Mouse (Mus musculus) thymus, adult 2 months (tissue): ENCODE measurements around the gene Tmem184c. TPM values are rescaled to one million over a fixed set of nuclear protein-coding genes. Genes with fewer than 3 reads are reported as not detected.
A peak's percentile ranks its signal among the peaks of the same experiment; 100 is the strongest.

Experiments
- DNase-seq: peaks from one replicate; pipeline ENCODE4 v3.0.0; 2021
- H3K27ac ChIP-seq: fragments of 200-500 bp; 2 replicates; pipeline ENCODE4 v1.5.1; 2012; ENCODE audit warnings: low read length, control low read depth; ENCODE audit not compliant: control insufficient read depth, insufficient read depth
- H3K27me3 ChIP-seq: fragments of 200-500 bp; 2 replicates; pipeline ENCODE4 v1.6.1; 2012; ENCODE audit warnings: mild to moderate bottlenecking, low read length, moderate library complexity, mixed read lengths; ENCODE audit not compliant: control insufficient read depth, insufficient read depth
- H3K36me3 ChIP-seq: fragments of 200-500 bp; 2 replicates; pipeline ENCODE4 v1.6.1; 2012; ENCODE audit warnings: mild to moderate bottlenecking, low read length, moderate library complexity; ENCODE audit not compliant: control insufficient read depth, insufficient read depth
- H3K4me1 ChIP-seq: fragments of 200-500 bp; replicated peaks from 2 replicates; pipeline ENCODE4 v1.6.1; 2012; ENCODE audit warnings: low read length; ENCODE audit not compliant: control insufficient read depth, insufficient read depth
- H3K4me3 ChIP-seq: fragments of 200-500 bp; 2 replicates; pipeline ENCODE4 v1.5.1; 2012; ENCODE audit warnings: mild to moderate bottlenecking, low read length, control low read depth, moderate library complexity; ENCODE audit not compliant: control insufficient read depth, insufficient read depth
- CTCF ChIP-seq: fragments of 200-500 bp; IDR thresholded peaks from 2 replicates; pipeline ENCODE4 v1.5.1; 2012; ENCODE audit warnings: mild to moderate bottlenecking, control low read depth, low read length, moderate library complexity, borderline replicate concordance; ENCODE audit not compliant: control insufficient read depth, poor library complexity, insufficient read depth; ENCODE audit errors: extremely low read depth
- POLR2A ChIP-seq: fragments of 200-500 bp; IDR thresholded peaks from 2 replicates; pipeline ENCODE4 v1.6.1; 2012; ENCODE audit warnings: mild to moderate bottlenecking, low read length, control low read depth, moderate library complexity; ENCODE audit not compliant: control insufficient read depth, poor library complexity, insufficient read depth; ENCODE audit errors: extremely low read depth
- WGBS: fragments of 180-500 bp; shearing (Covaris S2); methylation state at CpG from one replicate; pipeline ENCODE4 v1.1.7; 2018; 5-methylcytosine and 5-hydroxymethylcytosine counted together
- polyA plus RNA-seq: library from polyadenylated mRNA; depleted of rRNA; stranded (reverse); fragments of >200 nt; gene quantifications from 2 replicates; pipeline ENCODE4 v1.2.3, GENCODE M21; 2012; rRNA removed

The Tmem184c gene
- 15.3 and 15.7 TPM in 2 replicates for polyA plus RNA-seq

DNA sequence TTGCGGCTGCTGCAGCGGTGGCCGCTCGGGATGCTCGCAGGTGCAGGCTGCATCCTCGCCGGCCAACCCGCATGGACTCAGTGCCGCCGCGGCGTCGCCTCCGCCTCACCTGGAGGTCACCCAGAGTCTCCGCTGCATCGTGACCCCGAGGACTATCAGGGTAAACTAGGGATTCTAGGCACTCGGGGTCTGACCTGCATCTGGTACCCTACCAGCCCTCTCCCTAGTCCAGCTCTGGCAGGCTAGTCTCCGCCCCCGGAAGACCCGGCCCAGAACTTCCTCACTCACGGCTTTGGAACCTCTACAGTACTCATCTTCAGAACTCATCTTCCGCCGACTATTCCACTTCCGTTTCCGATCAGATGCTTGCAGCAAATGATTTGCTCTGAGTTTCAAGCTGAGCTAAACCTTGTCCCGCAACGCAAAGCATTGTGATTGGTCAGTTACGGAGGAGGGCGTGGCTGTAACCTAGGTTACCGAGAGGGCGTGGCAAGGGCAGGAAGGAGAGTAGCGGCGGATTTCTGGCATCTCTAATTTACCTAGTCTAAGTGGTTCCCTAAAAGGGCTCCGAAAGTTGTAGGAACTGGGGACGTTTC is at the start of gene Tmem184c:
Tmem184c (minus strand) TSS at position 325 of the 596 bp plus-strand sequence.
- H3K27me3 ChIP-seq = no peaks in the 10 kb centered on the region
- DNase-seq = peak; percentile 100
- TF ChIP-seq CTCF (no peak), POLR2A (peak; percentile 45; the same call in 1 of the 2 replicates)
- 0 out of 2 replicates have a peak, but pooled peaks cover 2% of the 10 kb centered on the region for H3K4me1 ChIP-seq
- H3K4me3 ChIP-seq = peak within 1 kb of the TSS; percentile 56
- peaks cover 3% of the 10 kb centered on the region for H3K36me3 ChIP-seq
- WGBS = under 1% methylated on average over 36 of the region's 36 CpGs
- H3K27ac ChIP-seq = no peak within 1 kb of the TSS

GRCm38 (mm10) chr8:77659534-77660080 is 49.1 kb upstream of the Tmem184c start:
- TF ChIP-seq CTCF = no peak
- TF ChIP-seq POLR2A = no peak
- Histone ChIP-seq H3K4me1 (no peaks in the 10 kb centered on the region), H3K27me3 (no peaks in the 10 kb centered on the region), H3K4me3 (no peak overlapping the region), H3K27ac (no peak overlapping the region), H3K36me3 (no peaks in the 10 kb centered on the region)
- 89% methylated on average over 4 of the region's 4 CpGs for WGBS
- DNase-seq = no peak

DNA sequence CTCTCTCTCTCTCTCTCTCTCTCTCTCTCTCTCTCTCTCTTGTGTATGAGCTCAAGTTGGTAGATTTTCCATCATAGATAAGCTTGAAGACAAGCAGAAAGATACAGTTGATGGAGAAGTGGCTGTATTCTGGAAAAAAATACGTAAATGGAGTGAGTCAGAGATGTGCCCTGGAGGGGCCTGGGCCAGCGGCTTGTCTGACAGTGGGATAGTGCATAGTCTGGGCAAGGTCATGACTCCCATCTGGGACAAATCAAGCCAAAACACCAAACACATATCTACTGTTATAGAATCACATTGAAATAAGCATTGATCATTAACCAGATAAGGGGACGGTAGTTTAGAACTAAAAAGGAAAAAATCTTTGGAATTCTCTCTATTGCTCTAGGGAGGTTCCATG is 47.9 kb upstream of the Tmem184c start:
- Histone ChIP-seq H3K27me3 (no peaks in the 10 kb centered on the region), H3K36me3 (no peaks in the 10 kb centered on the region), H3K4me1 (no peaks in the 10 kb centered on the region), H3K4me3 (no peak overlapping the region), H3K27ac (no peak overlapping the region)
- TF ChIP-seq CTCF = no peak
- TF ChIP-seq POLR2A = no peak
- no peak for DNase-seq
- WGBS = 91% methylated on average over 3 of the region's 3 CpGs

DNA sequence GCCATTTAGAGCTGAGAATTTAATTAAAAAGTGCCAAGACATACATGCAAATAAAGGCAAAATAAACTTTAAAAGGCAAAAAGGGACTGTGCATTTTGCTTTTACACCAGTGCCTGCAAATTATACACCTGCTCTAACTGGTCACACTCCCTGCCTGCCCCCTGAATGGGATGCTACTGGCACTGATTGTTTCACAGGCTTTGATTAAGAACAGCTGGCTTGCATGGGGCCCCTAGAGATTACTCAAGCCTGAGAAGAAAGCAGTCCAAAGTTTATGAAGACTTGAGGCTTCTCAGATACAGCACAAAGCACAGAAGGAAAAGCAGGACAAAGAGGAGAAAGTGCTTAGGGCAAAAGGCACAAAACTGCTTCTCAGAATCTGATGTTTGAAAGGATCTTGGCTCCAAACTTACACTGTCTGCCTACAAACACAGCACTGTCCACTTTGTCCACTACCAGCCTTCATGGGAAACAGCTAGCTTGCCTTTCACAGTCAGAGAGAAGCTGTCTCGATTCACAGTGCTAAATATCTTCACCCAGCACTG is 40.2 kb upstream of the Tmem184c start:
- no peaks in the 10 kb centered on the region for H3K4me1 ChIP-seq
- TF ChIP-seq POLR2A (no peak), CTCF (no peak)
- no peak for DNase-seq
- H3K27me3 ChIP-seq = no peaks in the 10 kb centered on the region
- no peak overlapping the region for H3K27ac ChIP-seq
- H3K36me3 ChIP-seq = no peaks in the 10 kb centered on the region
- H3K4me3 ChIP-seq = no peak overlapping the region
- WGBS = 83% methylated on average over 1 of the region's 1 CpGs

DNA sequence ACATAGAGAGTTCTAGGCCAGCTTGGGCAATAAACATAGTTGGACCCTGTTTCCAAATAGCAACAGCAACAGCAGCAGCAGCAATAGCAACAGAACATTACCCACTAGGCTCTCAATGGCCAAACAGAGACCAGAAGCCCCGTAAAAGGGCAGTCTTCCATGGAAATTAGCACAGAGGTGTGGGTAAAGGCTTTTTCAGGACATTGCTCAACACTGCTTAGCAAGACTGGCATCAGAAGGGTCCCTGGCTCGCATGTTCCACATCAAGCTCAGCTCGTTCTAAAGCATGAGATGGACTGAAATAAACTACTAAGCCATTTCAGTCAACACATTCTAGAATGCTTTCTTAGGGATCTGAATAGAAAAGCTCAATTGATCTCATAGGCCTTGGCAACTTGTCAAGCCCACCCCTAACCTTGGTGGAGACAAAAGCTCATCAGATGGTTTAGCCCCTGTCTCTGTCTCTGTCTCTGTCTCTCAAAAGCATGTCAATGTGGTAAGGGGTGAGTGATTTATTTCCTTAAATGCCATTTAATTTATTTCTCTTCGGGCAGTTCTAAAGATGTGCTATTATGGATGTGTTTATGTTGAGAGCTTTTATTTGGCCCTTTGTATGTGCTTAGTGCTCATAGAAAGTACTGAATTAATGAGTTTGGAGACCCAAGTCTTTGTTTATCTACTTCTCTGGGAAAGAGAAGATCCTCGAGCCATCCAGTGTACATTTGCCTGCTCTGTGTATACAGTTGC is 29.8 kb upstream of the Tmem184c start:
- Histone ChIP-seq H3K4me3 (no peak overlapping the region), H3K27me3 (no peaks in the 10 kb centered on the region), H3K4me1 (no peaks in the 10 kb centered on the region), H3K27ac (no peak overlapping the region), H3K36me3 (no peaks in the 10 kb centered on the region)
- DNase-seq = no peak
- TF ChIP-seq CTCF (no peak), POLR2A (no peak)
- 83% methylated on average over 5 of the region's 5 CpGs for WGBS

- Histone ChIP-seq H3K4me3 (no peak overlapping the region), H3K27me3 (no peaks in the 10 kb centered on the region), H3K4me1 (no peaks in the 10 kb centered on the region), H3K36me3 (no peaks in the 10 kb centered on the region), H3K27ac (no peak overlapping the region)
- TF ChIP-seq CTCF = no peak
- TF ChIP-seq POLR2A = no peak
- 71% methylated on average over 3 of the region's 3 CpGs for WGBS
- no peak for DNase-seq
Measured at GRCm38 (mm10) chr8:77637593-77637992, 27.1 kb upstream of the Tmem184c start.
